Mouse (Mus musculus) gastrocnemius, postnatal 4 days (tissue): ENCODE measurements around the gene 1700067K01Rik. TPM values are rescaled to one million over a fixed set of nuclear protein-coding genes. Genes with fewer than 3 reads are reported as not detected.

Experiments
- DNase-seq, 2 experiments: peaks; one replicate each; pipeline ENCODE4 v3.0.0; 2021 to 2022; ENCODE audit warnings: low spot score in 2 of 2, mixed read lengths in 2 of 2
- long read RNA-seq, 2 experiments: library from polyadenylated mRNA; stranded (forward); transcript quantifications; one replicate each; pipeline ENCODE4 v2.0.0; 2021
- total RNA-seq, 2 experiments: library from RNA; stranded (reverse); gene quantifications; 2 replicates each; pipeline ENCODE4 v1.2.3; 2021

The 1700067K01Rik gene
- total RNA-seq, result under 1 TPM in 1 of 2 experiments, not detected in 1; 0.44 TPM
- long read RNA-seq, experiment 1, partial matches to known transcripts, result 0 of 1 reads
- long read RNA-seq, experiment 1, other reads (novel, unspliced or antisense), result 1 of 1 reads
- long read RNA-seq, experiment 2, result 0 reads

GRCm38 (mm10) chr8:84001281-84002000 is at the start of gene 1700067K01Rik:
1700067K01Rik (plus strand) TSS chr8:84001502.
- no peak for DNase-seq

- DNase-seq, result no peak
Observed at GRCm38 (mm10) chr8:83954749-83955105, 46.6 kb upstream of the 1700067K01Rik start.

GRCm38 (mm10) chr8:83955106-83955957 is 46.0 kb upstream of the 1700067K01Rik start, which contains the start of the genes Gm10644 and Asf1b:
Gm10644 (minus strand) TSS chr8:83955205.
Asf1b (plus strand) TSS chr8:83955507.
- DNase-seq, result peak; percentile 88 to 97

GRCm38 (mm10) chr8:83955958-83956218 is 45.4 kb upstream of the 1700067K01Rik start:
- DNase-seq, result no peak

- no peak for DNase-seq
Observed at GRCm38 (mm10) chr8:83956789-83957188, 44.5 kb upstream of the 1700067K01Rik start.

GRCm38 (mm10) chr8:83964015-83964765 is 37.1 kb upstream of the 1700067K01Rik start:
- DNase-seq, result no peak

- DNase-seq, result no peak
Observed at GRCm38 (mm10) chr8:83967701-83968100, 33.6 kb upstream of the 1700067K01Rik start.

GRCm38 (mm10) chr8:83971121-83971520 is 30.2 kb upstream of the 1700067K01Rik start:
- DNase-seq, result no peak

GRCm38 (mm10) chr8:83971661-83972060 is 29.6 kb upstream of the 1700067K01Rik start:
- DNase-seq, result no peak

GRCm38 (mm10) chr8:83972150-83973120 is 28.9 kb upstream of the 1700067K01Rik start, which contains the start of gene Prkaca:
Prkaca (plus strand) TSS chr8:83972993.
- DNase-seq, result peak; percentile 92 to 97

GRCm38 (mm10) chr8:83973161-83974031 is 27.9 kb upstream of the 1700067K01Rik start:
- peak in 1 of 2 experiments; percentile 50 for DNase-seq

GRCm38 (mm10) chr8:83974521-83974920 is 26.8 kb upstream of the 1700067K01Rik start:
- no peak for DNase-seq

GRCm38 (mm10) chr8:83976101-83976630 is 25.1 kb upstream of the 1700067K01Rik start:
- DNase-seq, result no peak

- no peak for DNase-seq
Observed at GRCm38 (mm10) chr8:83976779-83977350, 24.4 kb upstream of the 1700067K01Rik start.

- no peak for DNase-seq
Observed at GRCm38 (mm10) chr8:83977646-83978045, 23.7 kb upstream of the 1700067K01Rik start.

- DNase-seq, result no peak
Observed at GRCm38 (mm10) chr8:83978200-83978599, 23.1 kb upstream of the 1700067K01Rik start.

GRCm38 (mm10) chr8:83980250-83980649 is 21.1 kb upstream of the 1700067K01Rik start:
- DNase-seq, result no peak

- DNase-seq, result no peak
Observed at GRCm38 (mm10) chr8:83980845-83981244, 20.5 kb upstream of the 1700067K01Rik start.
